Mouse (Mus musculus): ENCODE results near the gene Gm2001. TPM values are rescaled to one million over a fixed set of nuclear protein-coding genes. Genes with fewer than 3 reads are reported as not detected.
"Not testable (repeated sequence)": the region's sequence is repeated elsewhere in the genome, so short reads cannot be mapped to it uniquely, and the experiment has no call there.

Gm2001 gene
- not detected in 2 replicates for polyA plus RNA-seq (2015; fragmentation: Nextera tagmentation; extraction: Ambion mirVana)

DNA sequence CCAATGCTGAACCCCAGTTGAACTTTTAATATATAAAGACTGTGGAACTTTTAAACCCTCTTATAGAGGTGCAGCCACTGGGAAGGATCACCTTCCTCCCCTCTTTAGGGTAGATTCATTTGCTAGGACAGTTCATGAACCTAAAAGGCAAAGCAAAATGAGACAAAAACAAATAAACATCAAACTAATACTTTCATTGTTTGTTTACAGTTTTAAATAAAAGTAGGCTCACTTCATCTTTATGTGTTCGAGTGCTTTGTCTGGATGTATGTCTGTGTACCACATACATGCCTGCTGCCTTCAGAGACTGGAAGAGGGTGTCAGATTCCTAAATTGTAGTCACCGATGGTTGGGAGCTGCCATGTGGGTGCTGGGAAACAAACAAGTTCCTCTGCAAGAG lies at the start of gene Gm2001:
TSS of gene Gm2001 (minus strand) at position 101 of the 400 bp plus-strand sequence.
- not testable (repeated sequence) for H3K9me3 ChIP-seq; H3K27me3 ChIP-seq; H3K4me2 ChIP-seq; H3K4me1 ChIP-seq (replicated peaks); ATAC-seq (ENCODE audit: low read depth); H3K9ac ChIP-seq; H3K36me3 ChIP-seq; H3K27ac ChIP-seq (replicated peaks); H3K4me3 ChIP-seq
- 82% methylated on average over 2 of the region's 2 CpGs for WGBS

DNA sequence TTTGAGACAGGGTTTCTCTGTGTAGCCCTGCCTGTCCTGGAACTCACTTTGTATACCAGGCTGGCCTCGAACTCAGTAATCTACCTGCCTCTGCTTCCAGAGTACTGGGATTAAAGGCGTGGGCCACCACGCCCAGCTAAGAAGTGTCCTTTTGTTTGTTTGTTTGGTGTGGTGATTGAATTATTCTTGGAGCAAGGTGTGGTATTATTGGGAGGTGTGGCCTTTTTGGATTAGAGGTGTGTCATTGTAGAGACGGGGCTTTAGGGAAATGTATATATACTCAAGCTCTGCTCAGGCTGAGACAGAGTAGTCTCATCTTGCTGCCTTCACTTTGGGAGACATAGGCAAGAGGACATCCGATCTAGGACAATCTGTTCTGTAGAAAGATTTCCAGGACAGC lies 31.6 kb upstream of the Gm2001 start, which contains the start of gene Gm2016:
TSS of gene Gm2016 (plus strand) at position 301 of the 400 bp plus-strand sequence.
- not testable (repeated sequence) for H3K27me3 ChIP-seq; ATAC-seq (ENCODE audit: low read depth); H3K4me1 ChIP-seq (replicated peaks); H3K36me3 ChIP-seq; H3K4me3 ChIP-seq; H3K27ac ChIP-seq (replicated peaks); H3K9ac ChIP-seq; H3K4me2 ChIP-seq; H3K9me3 ChIP-seq
- WGBS, result 92% methylated on average over 5 of the region's 5 CpGs

DNA sequence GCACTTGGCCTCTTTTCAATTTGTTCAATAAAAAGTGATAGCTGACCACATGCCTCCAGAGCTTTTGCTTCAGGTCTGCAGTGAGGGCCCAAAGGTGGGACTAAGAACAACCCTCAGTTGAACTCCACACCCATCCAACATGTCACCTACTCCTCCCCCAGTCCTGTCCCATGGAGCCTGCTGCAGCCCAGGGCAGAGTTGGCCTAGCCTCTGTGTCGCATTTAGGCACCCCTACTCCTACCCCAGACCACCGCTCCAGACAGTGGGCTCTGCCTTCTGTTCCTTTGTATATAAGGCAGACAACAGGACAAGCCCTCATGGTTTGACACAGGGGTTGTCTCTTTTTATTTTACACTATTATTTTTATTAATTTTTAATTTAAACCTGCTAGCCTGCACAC lies 21.9 kb upstream of the Gm2001 start:
- not testable (repeated sequence) for H3K9ac ChIP-seq; H3K4me3 ChIP-seq; ATAC-seq (ENCODE audit: low read depth); H3K4me2 ChIP-seq; H3K9me3 ChIP-seq; H3K27me3 ChIP-seq; H3K4me1 ChIP-seq (replicated peaks); H3K27ac ChIP-seq (replicated peaks); H3K36me3 ChIP-seq
- WGBS, result 80% methylated on average over 2 of the region's 2 CpGs

DNA sequence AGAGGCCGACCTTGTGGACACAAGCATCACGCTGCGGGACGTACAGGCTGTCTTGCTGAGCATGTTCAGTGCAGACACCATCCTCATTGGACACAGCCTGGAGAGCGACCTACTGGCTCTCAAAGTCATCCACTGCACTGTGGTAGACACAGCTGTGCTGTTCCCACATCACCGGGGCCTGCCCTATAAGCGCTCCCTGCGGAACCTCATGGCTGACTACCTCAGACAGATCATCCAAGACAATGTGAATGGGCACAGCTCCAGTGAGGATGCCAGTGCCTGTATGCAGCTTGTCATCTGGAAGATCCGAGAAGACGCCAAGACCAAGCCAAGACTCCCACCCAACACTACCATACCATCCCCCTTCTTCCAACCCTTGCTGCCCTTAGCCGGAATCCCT lies 21.5 kb upstream of the Gm2001 start:
- H3K4me2 ChIP-seq; H3K4me3 ChIP-seq; ATAC-seq (ENCODE audit: low read depth); H3K36me3 ChIP-seq; H3K9ac ChIP-seq; H3K4me1 ChIP-seq (replicated peaks); H3K27ac ChIP-seq (replicated peaks); H3K9me3 ChIP-seq; H3K27me3 ChIP-seq: not testable (repeated sequence)
- 93% methylated on average over 10 of the region's 11 CpGs for WGBS

DNA sequence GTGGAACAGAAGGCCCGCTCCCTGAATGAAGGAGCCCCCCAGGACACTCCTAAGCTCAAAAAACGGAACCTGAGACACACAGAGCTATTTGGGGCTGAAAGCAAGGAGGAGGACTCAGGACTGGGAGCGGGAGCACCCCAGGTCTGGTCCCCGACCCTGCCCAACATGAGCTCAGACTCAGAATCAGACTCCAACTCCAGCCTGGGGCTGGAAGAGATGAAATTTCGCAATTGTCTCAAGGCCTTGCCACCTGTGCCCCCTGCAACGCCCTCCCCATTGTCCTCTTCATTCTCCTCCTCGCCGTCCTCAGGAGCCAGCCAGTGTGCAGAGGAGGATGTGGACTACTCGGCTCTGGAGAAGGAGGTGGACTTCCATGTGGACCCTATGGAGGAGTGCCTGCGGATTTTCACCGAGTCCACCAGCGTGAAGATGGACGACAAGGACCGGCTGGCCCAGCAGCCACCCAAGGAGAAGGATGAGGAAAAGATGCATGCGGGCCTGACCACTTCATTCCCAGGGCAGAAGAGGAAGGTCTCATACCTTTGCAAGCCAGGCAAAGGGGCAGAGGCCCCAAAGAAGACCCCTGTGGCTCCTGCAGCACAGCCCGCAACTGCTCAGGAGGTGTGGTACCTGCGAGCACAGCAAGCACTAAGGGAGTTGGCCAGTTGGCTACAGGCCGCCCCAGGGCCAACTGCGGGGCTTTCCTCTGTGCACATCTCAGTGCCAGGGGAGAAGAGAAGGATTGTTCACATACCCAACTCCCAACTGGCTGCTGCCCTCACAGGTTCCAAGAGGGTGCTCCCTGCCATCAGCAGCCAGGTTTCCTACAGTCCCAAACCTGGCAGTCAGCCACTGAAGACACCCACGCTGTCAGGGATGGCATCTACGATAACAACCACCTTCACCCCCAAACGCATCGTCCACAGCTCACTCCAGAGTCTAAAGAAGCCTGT lies 19.9 kb upstream of the Gm2001 start:
- H3K4me1 ChIP-seq (replicated peaks); H3K36me3 ChIP-seq; H3K9me3 ChIP-seq; H3K4me2 ChIP-seq; H3K4me3 ChIP-seq; ATAC-seq (ENCODE audit: low read depth); H3K27me3 ChIP-seq; H3K9ac ChIP-seq; H3K27ac ChIP-seq (replicated peaks): not testable (repeated sequence)
- WGBS, result 89% methylated on average over 23 of the region's 23 CpGs

DNA sequence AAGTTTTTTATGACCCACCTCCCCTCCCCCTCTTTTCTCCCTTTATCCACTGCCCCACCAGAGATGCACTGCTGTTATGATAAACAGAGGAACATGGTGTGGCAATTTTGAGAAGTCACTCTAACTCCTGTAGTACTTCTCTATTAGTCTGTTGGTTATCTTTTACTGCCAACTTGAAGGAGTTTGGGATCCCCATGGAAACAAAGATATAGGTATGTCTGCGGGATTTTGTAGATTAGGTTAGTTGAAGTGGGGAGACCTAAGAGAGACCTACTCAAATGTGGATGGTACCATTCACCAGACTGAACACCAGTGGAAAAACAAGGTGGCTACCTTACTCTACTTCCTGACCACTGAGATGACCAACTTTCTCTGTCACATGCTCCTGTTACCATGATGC lies 13.9 kb upstream of the Gm2001 start:
- not testable (repeated sequence) for H3K9ac ChIP-seq; ATAC-seq (ENCODE audit: low read depth); H3K4me1 ChIP-seq (replicated peaks); H3K9me3 ChIP-seq; H3K27me3 ChIP-seq; H3K27ac ChIP-seq (replicated peaks); H3K36me3 ChIP-seq; H3K4me2 ChIP-seq; H3K4me3 ChIP-seq
- 71% methylated on average over 1 of the region's 1 CpGs for WGBS

DNA sequence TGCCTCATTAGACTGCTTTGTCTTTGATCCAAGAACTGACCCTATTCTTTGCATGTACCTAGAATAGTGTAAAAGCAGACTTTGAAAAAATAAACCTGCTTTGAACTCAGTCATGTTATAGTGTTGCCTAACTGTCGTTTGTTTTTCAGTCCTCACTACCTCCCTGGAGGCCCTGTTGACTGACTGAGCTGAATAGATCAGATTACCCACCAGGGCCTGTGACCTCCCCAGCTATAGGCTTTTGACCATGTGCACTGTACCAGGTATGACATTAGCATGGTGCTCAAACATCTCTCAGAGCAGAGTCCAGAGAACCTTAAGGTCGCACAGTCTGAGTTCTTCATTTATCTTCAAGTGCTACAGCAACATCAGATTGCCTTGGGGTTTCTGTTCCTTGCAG lies 8.5 kb upstream of the Gm2001 start:
- H3K9me3 ChIP-seq; H3K27me3 ChIP-seq; H3K4me2 ChIP-seq; H3K4me1 ChIP-seq (replicated peaks); H3K4me3 ChIP-seq; ATAC-seq (ENCODE audit: low read depth); H3K9ac ChIP-seq; H3K36me3 ChIP-seq; H3K27ac ChIP-seq (replicated peaks): not testable (repeated sequence)
- no CpG with 5 or more reads among the region's 2 CpGs for WGBS

DNA sequence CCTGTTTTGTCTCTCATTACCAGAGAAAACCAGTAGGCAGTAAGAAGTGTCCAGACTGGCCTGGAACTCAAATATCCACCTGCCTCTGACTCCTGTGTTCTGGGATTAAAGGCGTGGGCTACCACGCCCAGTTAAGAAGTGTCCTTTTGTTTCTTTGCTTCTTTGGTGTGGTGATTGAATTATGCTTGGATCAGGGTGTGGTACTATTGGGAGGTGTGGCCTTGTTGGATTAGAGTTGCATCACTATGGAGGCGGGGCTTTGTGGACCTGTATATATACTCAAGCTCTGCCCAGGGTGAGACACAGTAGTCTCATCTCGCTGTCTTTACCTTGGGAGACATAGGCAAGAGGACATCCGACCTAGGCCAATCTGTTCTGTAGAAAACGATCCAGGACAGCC lies 25.9 kb downstream of the Gm2001 start, which contains the start of gene BB287469:
TSS of gene BB287469 (plus strand) at position 301 of the 400 bp plus-strand sequence.
- not testable (repeated sequence) for H3K4me2 ChIP-seq; H3K9ac ChIP-seq; H3K36me3 ChIP-seq; H3K27ac ChIP-seq (replicated peaks); H3K9me3 ChIP-seq; ATAC-seq (ENCODE audit: low read depth); H3K4me3 ChIP-seq; H3K4me1 ChIP-seq (replicated peaks); H3K27me3 ChIP-seq
- 87% methylated on average over 6 of the region's 6 CpGs for WGBS

DNA sequence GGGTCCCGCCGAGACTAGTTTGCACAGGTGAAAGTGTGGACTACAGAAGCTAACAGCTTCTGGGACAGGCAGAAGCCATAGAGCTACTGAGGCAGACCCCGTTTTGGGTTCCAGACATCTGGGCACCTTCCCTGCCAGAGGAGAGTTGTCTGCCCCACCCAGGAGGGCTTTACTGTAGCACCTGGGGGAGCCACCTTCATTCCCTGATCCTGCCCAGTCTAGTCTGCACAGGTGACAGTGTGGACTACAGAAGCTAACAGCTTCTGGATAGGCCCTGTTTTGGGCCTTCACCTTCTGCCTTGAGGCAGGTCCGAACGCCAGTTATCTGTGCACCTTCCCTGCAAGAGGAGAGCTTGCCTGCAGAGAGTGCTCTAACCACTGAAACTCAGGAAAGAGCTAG lies 44.2 kb downstream of the Gm2001 start:
- 89% methylated on average over 5 of the region's 5 CpGs for WGBS
- H3K27me3 ChIP-seq, H3K4me2 ChIP-seq: not testable (repeated sequence)

DNA sequence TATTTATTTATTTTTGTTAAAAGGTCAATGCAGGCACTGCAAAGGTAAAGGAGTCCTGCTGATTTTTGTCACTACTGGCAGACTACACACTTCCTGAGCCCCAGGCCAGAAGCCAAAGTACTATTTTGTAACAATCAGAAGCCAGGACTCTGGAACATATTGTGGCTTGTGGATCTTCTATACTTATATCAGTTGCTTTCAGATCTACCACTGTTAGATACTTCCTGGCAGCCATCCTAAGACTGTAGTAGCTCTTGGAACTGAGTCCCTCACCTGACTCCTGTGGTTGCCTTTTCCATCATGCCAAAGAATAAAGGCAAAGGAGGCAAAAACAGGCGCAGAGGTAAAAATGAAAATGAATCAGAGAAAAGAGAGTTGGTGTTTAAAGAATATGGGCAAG lies 46.9 kb downstream of the Gm2001 start, which contains the start of gene Gm21936:
TSS of gene Gm21936 (plus strand) at position 301 of the 400 bp plus-strand sequence.
- 89% methylated on average over 1 of the region's 1 CpGs for WGBS
- not testable (repeated sequence) for H3K4me2 ChIP-seq; H3K4me1 ChIP-seq (replicated peaks)

More for the DNA sequence above, 44.2 kb downstream of the Gm2001 start:
- H3K4me3 ChIP-seq; H3K36me3 ChIP-seq; H3K9ac ChIP-seq; H3K4me1 ChIP-seq (replicated peaks); H3K27ac ChIP-seq (replicated peaks); H3K9me3 ChIP-seq; ATAC-seq (ENCODE audit: low read depth): not testable (repeated sequence)

More for the DNA sequence above, 46.9 kb downstream of the Gm2001 start, which contains the start of gene Gm21936:
- not testable (repeated sequence) for H3K27ac ChIP-seq (replicated peaks); H3K27me3 ChIP-seq; H3K36me3 ChIP-seq; H3K4me3 ChIP-seq; ATAC-seq (ENCODE audit: low read depth); H3K9me3 ChIP-seq; H3K9ac ChIP-seq
